Mouse (Mus musculus): ENCODE data around the gene Dnajb13. TPM values are rescaled to one million over a fixed set of nuclear protein-coding genes. Genes with fewer than 3 reads are reported as not detected.
"Not testable (repeated sequence)": the region's sequence is repeated elsewhere in the genome, so short reads cannot be mapped to it uniquely, and the experiment has no call there.

Dnajb13 gene
- polyA plus RNA-seq, 1 experiment from 2014 or later = 0.24 TPM

DNA sequence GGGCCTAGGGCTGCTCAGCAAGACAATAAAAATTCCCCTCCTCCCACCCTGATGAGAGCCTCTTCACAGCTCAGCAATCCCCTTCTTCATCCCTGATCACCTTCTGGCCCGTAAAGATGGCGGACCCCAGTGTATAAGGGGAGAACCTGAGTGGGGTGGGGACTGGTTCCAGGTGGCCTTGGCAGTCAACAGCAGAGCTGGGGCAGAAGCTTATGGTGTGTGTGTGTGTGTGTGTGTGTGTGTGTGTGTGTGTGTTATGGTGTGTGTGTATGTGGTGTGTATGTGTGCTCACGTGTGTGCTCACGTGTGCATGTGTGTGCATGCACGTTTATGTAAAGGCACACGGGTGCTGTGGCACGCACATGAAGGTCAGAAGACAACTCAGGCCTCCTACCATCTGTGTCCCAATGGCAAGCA lies 20.3 kb downstream of the Dnajb13 start:
- Histone ChIP-seq H3K36me3 (peaks cover 33% of the 10 kb centered on the region), H3K27me3 (ENCODE audit: low read depth, poor library complexity, severe bottlenecking) (peaks cover 15% of the 10 kb centered on the region), H3K27ac (peak overlapping the region; percentile 88), H3K4me3 (peak overlapping the region; percentile 67), H3K4me1 (peaks cover 59% of the 10 kb centered on the region), H3K9me3 (replicated peaks) (no peaks in the 10 kb centered on the region)
- WGBS = 86% methylated on average over 7 of the region's 7 CpGs
- no peak for DNase-seq (ENCODE audit: low spot score)

- Histone ChIP-seq H3K4me3 (peak overlapping the region; percentile 67), H3K27me3 (ENCODE audit: low read depth, poor library complexity, severe bottlenecking) (peaks cover 15% of the 10 kb centered on the region), H3K27ac (peak overlapping the region; percentile 88), H3K4me1 (peaks cover 59% of the 10 kb centered on the region), H3K9me3 (replicated peaks) (no peaks in the 10 kb centered on the region), H3K36me3 (peaks cover 26% of the 10 kb centered on the region)
- WGBS = 42% methylated on average over 19 of the region's 19 CpGs
- peak; percentile 48 for DNase-seq (ENCODE audit: low spot score)
Observed at GRCm38 (mm10) chr7:100493484-100494414, 21.0 kb downstream of the Dnajb13 start.

- Histone ChIP-seq H3K27me3 (ENCODE audit: low read depth, poor library complexity, severe bottlenecking) (peaks cover 15% of the 10 kb centered on the region), H3K4me3 (peak within 1 kb of the TSS; percentile 67), H3K27ac (peak within 1 kb of the TSS; percentile 88), H3K4me1 (peaks cover 58% of the 10 kb centered on the region), H3K9me3 (replicated peaks) (no peaks in the 10 kb centered on the region), H3K36me3 (peaks cover 20% of the 10 kb centered on the region)
- DNase-seq (ENCODE audit: low spot score) = peak; percentile 85
- WGBS = 1% methylated on average over 27 of the region's 27 CpGs
Observed at GRCm38 (mm10) chr7:100493117-100493483, 21.7 kb downstream of the Dnajb13 start, which contains the start of gene Ucp2. Gene Ucp2 (plus strand): TSS chr7:100493337.

DNA sequence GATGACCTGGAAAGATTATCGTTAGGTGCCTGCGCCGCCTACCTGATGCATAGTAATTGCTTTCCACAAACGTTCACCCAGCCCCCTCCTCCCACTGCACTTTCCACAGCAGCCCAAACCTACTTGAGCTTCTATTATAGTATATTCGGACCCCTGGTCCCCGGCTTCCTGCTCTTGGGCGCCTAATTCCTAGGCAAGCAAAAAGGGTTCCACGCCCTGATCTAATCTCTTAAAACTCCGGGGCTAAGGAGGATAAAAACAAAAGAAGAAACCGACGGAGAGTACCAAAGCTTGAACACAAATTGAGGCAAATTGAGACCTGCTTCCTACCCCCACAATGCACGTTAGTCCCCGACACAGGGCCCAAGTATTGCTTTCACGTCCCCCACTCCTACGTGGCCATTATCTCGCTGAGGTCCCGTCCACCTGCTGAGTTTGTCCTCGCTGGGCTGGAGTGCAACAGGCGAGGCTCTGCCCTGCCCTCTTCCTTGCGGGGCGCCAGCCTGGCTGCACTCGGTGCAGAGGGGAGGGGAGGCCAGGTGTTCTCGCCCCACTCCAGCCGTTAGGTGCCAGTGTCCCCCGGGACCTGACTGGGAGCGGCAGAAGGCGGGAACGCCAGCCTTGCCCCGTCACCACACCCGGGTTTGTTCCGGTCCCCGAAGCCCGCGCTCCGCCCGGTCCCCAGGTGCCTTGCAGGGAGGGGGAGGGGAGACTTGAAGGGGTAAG lies 22.2 kb downstream of the Dnajb13 start:
- H3K9me3 ChIP-seq (replicated peaks) = no peaks in the 10 kb centered on the region
- DNase-seq (ENCODE audit: low spot score) = no peak
- peaks cover 15% of the 10 kb centered on the region for H3K27me3 ChIP-seq (ENCODE audit: low read depth, poor library complexity, severe bottlenecking)
- H3K4me3 ChIP-seq = peak overlapping the region; percentile 67
- WGBS = 3% methylated on average over 35 of the region's 36 CpGs
- H3K27ac ChIP-seq = peak overlapping the region; percentile 88
- H3K4me1 ChIP-seq = peaks cover 53% of the 10 kb centered on the region
- peaks cover 14% of the 10 kb centered on the region for H3K36me3 ChIP-seq

GRCm38 (mm10) chr7:100488474-100489048 lies 26.2 kb downstream of the Dnajb13 start:
- Histone ChIP-seq H3K9me3 (replicated peaks) (no peaks in the 10 kb centered on the region), H3K4me3 (no peak overlapping the region), H3K27ac (no peak overlapping the region), H3K36me3 (no peaks in the 10 kb centered on the region), H3K4me1 (peaks cover 16% of the 10 kb centered on the region), H3K27me3 (ENCODE audit: low read depth, poor library complexity, severe bottlenecking) (peaks cover 15% of the 10 kb centered on the region)
- no peak for DNase-seq (ENCODE audit: low spot score)
- 61% methylated on average over 10 of the region's 10 CpGs for WGBS

DNA sequence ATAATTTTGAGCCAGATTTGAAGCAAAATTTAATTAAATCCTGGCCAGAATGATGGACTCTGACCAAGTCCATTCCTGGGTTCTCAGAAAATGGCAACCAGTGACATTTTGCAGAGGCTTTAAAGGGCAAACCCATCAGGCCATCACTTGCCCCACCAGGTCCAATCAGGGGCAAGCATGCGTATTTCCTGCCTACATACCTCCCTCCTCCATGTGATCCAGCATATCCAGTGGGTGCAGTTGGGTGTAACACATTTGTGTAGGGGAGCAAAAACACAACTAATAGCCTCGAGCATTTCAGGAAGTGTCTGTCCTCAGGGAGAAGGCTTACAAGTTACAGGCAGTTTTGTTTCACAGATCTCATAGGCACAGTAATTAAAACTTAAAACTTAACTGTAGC lies 27.5 kb downstream of the Dnajb13 start:
- no peak for DNase-seq (ENCODE audit: low spot score)
- Histone ChIP-seq H3K4me3 (no peak overlapping the region), H3K27me3 (ENCODE audit: low read depth, poor library complexity, severe bottlenecking) (peaks cover 9% of the 10 kb centered on the region), H3K4me1 (peaks cover 3% of the 10 kb centered on the region), H3K27ac (no peak overlapping the region), H3K9me3 (replicated peaks) (no peaks in the 10 kb centered on the region), H3K36me3 (no peaks in the 10 kb centered on the region)
- WGBS = 82% methylated on average over 2 of the region's 2 CpGs

DNA sequence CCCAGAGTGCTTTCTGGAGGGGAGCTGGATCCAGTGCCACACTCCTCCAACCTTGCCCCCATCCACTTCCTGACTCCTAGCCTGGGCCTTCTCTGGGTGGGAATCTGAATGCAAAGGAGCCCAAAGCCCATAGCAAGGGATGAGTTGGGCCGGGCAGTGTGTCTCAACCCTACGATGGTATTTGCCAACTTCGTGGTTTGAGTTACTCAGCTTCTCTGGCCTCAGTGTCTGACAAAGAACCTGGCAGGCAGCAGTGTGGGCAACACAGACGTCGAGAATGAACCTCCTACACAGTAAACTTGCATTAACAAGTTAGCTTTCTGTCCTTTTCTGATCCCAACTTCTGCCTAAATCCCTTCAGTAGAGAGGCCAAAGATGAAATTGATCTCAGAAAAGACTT lies 30.3 kb downstream of the Dnajb13 start:
- H3K27ac ChIP-seq = no peak overlapping the region
- 90% methylated on average over 5 of the region's 5 CpGs for WGBS

DNA sequence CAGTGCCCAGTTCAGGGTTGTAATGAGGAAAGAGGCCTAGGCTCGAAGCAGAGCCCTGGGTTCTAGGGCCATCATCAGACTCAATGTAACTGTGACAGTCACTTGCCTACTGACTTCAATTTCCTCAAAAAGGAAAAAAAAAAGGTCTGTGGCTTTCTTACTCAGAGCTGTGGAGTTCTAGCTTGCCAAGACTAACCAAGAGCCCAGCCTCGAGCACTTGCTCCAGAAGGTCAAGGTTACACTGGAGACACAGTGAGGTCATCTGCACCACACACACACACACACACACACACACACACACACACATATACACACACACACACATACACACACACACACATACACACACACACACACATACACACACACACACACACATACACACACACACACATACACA lies 32.7 kb downstream of the Dnajb13 start:
- H3K36me3 ChIP-seq; H3K9me3 ChIP-seq (replicated peaks); H3K4me3 ChIP-seq; H3K27ac ChIP-seq; DNase-seq (ENCODE audit: low spot score); H3K4me1 ChIP-seq; H3K27me3 ChIP-seq (ENCODE audit: low read depth, poor library complexity, severe bottlenecking): not testable (repeated sequence)
- 94% methylated on average over 2 of the region's 2 CpGs for WGBS

More for the DNA sequence above, 30.3 kb downstream of the Dnajb13 start:
- peaks cover 6% of the 10 kb centered on the region; the same call in 1 of the 2 replicates for H3K4me1 ChIP-seq
- H3K9me3 ChIP-seq (replicated peaks) = no peaks in the 10 kb centered on the region
- no peak overlapping the region for H3K4me3 ChIP-seq
- H3K27me3 ChIP-seq (ENCODE audit: low read depth, poor library complexity, severe bottlenecking) = no peaks in the 10 kb centered on the region
- no peak for DNase-seq (ENCODE audit: low spot score)
- H3K36me3 ChIP-seq = no peaks in the 10 kb centered on the region

DNA sequence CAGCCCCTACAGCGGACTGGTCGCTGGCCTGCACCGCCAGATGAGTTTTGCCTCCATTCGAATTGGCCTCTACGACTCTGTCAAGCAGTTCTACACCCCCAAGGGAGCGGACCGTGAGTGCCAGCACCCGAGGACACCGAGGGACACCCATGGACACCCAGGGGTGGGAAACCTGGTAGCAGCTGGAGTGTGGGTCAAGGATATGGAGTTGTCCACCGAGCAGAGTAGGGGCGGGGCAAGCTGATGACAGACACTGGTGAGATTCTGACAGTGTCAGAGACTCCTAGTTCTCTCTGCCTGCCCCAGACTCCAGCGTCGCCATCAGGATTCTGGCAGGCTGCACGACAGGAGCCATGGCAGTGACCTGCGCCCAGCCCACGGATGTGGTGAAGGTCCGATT lies 34.6 kb downstream of the Dnajb13 start:
- Histone ChIP-seq H3K27me3 (ENCODE audit: low read depth, poor library complexity, severe bottlenecking) (no peaks in the 10 kb centered on the region), H3K36me3 (no peaks in the 10 kb centered on the region), H3K4me3 (no peak overlapping the region), H3K27ac (peak overlapping the region; percentile 8; the same call in 1 of the 2 replicates), H3K9me3 (replicated peaks) (no peaks in the 10 kb centered on the region), H3K4me1 (0 out of 2 replicates have a peak, but pooled peaks cover 3% of the 10 kb centered on the region)
- WGBS = 88% methylated on average over 17 of the region's 17 CpGs
- DNase-seq (ENCODE audit: low spot score) = no peak

DNA sequence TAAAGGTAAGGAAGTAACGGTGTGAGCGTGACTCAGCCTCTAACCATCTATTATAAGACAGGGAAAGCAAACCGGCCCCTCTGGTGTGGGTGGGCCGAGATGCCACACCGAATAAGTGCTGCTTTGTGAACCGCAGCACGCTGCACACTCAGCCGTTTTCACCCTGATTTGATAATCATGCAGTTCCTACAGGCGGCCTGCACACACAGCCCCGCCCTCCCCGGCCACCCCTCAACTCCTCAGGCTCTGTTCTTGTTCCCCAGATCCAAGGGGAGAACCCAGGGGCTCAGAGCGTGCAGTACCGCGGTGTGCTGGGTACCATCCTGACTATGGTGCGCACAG lies 35.0 kb downstream of the Dnajb13 start:
- H3K4me3 ChIP-seq = no peak overlapping the region
- no peaks in the 10 kb centered on the region for H3K9me3 ChIP-seq (replicated peaks)
- no peaks in the 10 kb centered on the region for H3K27me3 ChIP-seq (ENCODE audit: low read depth, poor library complexity, severe bottlenecking)
- 0 out of 2 replicates have a peak, but pooled peaks cover 3% of the 10 kb centered on the region for H3K4me1 ChIP-seq
- WGBS = 75% methylated on average over 15 of the region's 15 CpGs
- H3K27ac ChIP-seq = peak overlapping the region; percentile 8; the same call in 1 of the 2 replicates
- DNase-seq (ENCODE audit: low spot score) = no peak
- no peaks in the 10 kb centered on the region for H3K36me3 ChIP-seq

DNA sequence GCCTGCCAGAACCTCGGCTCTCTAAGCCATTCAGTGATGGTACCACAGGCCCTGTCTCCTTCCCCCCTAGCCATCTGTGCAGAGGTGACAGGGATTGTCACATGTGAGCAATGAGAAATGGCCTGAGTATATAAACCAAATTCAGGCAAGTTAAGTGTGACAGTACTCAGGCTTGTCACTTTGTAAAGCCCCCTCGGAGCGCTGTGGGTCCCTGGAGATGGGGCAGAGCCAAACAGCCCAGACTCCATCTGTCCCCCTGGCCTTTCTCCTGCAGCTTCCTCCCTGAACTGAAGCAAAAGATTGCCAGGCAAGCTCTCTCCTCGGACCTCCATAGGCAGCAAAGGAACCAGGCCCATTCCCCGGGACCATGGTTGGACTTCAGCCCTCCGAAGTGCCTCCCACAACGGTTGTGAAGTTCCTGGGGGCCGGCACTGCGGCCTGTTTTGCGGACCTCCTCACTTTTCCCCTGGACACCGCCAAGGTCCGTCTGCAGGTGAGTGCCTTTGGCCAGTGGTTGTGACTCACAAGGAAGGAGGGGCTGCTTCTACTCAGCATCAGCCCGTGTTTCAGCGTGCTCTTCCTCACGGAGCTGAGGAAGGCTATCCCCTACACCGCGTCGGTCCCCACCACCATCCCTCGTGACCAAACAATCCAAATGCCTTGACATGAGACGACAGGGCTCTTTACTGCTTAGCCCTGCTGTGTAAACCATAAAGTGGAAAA lies 35.5 kb downstream of the Dnajb13 start:
- H3K4me1 ChIP-seq = 0 out of 2 replicates have a peak, but pooled peaks cover 3% of the 10 kb centered on the region
- 80% methylated on average over 20 of the region's 20 CpGs for WGBS

DNA sequence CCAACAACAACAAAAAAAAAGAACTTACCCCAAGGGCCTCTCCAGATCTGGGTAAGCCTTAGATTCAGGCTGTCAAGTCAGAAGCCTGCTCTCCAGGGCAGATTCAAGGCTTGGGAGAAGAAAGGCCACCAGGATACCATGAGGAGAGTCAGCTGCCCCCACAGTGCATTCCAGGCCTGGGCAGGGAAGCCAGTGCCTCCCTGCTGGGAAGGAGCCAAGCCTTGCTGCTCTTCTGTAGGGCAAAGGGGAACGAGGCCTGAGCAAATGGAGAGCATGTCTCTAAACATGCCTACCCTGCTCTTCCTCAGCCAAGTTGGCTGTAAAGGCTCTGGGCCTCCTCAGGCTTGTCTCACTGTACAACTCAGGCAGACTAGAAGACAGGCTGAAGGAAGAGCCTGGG lies 40.1 kb downstream of the Dnajb13 start:
- Histone ChIP-seq H3K9me3 (replicated peaks) (no peaks in the 10 kb centered on the region), H3K4me1 (no peaks in the 10 kb centered on the region), H3K27ac (no peak overlapping the region), H3K4me3 (no peak overlapping the region), H3K27me3 (ENCODE audit: low read depth, poor library complexity, severe bottlenecking) (no peaks in the 10 kb centered on the region), H3K36me3 (peaks cover 13% of the 10 kb centered on the region)
- WGBS = 58% methylated on average over 1 of the region's 1 CpGs
- DNase-seq (ENCODE audit: low spot score) = no peak

More for the DNA sequence above, 35.5 kb downstream of the Dnajb13 start:
- H3K27ac ChIP-seq = no peak overlapping the region
- DNase-seq (ENCODE audit: low spot score) = no peak
- no peak overlapping the region for H3K4me3 ChIP-seq
- no peaks in the 10 kb centered on the region for H3K27me3 ChIP-seq (ENCODE audit: low read depth, poor library complexity, severe bottlenecking)
- H3K36me3 ChIP-seq = no peaks in the 10 kb centered on the region
- H3K9me3 ChIP-seq (replicated peaks) = no peaks in the 10 kb centered on the region

Measured in limb, embryonic 10.5 days (tissue).